Mouse (Mus musculus): ENCODE measurements at regions not wholly inside any gene's neighbourhood (a gene's known extent, or its start where the extent isn't known, plus 50 kb on each side); places are given as distances from the start of the nearest gene placed in this dataset.

- TF ChIP-seq CTCF (IDR thresholded peaks at IDR 0.05; ENCODE audit: extremely low read depth, insufficient read depth, low read length) (no peak), POLR2A (IDR thresholded peaks at IDR 0.05; ENCODE audit: extremely low read depth, insufficient read depth, low read length) (no peak)
These were observed 180.8 kb upstream of the Ipo5 start for GRCm38 (mm10) chr14:120730226-120730625.

Data from cortical plate, adult 2 months (tissue).